Mouse (Mus musculus): ENCODE data around the gene Hsf2.

DNA sequence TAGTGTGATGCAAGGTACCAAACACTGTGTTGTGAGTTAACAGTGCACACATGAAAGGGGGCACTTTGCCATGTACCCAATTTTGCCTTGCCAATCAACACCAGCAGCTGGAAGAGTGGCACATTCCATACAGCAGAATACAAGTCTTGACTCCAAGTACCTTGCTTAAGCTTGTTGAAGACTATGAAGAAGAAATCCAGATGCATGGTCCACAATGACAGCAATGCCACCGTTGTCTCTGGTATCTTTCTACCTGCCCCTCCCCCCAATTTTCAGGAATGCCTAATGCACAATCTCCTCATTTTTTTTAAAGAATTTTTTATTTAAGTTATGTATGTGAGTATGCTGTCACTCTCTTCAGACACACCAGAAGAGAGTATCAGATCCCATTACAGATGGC, 40.5 kb upstream of the Hsf2 start:
- no peak for TF ChIP-seq CTCF (conservative IDR thresholded peaks at IDR 0.05; ENCODE audit: insufficient read depth, insufficient read length, low read depth, low read length)
- no peak for TF ChIP-seq POLR2A (IDR thresholded peaks at IDR 0.05; ENCODE audit: low read depth, low read length)

Measured in kidney, adult 2 months (tissue).